Mouse (Mus musculus): ENCODE measurements around the gene Doc2g.

Doc2g gene

DNA sequence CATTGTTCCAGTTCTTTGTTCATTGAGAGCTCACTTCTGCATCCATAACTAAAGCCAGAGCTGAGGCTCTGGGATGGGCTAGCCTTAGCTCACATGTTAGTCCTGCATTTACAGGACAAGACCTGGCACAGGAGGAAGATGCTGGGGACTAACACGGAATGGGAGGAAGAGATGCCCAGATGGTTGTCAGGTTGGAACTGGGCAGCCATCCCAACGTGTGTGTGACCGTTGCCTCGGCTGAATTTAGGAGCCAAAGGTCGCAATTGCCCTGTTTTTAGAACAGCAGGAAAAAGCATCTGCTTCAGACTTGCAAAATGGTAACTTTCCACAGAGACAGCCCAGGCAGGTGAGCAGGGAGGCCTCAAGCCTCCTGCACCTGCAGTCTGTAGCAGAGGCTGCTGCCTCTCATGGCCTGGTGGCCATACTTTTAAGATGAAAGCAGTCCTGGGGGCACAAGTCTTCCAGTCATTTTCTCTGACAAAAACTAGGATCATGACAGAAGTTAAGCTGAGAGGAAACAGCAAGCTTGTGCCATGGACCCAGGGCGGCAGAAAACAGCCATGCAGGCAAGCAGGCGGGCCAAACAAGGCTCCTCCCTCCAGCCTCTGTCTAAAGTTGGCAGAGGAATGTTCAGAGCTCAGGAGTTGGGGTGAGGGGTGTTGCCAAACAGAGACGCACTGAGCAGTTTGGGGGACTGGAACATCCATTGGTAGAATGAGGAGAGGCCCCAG, 52.3 kb downstream of the Doc2g start:
- peak; percentile 68 to 76 for DNase-seq

DNA sequence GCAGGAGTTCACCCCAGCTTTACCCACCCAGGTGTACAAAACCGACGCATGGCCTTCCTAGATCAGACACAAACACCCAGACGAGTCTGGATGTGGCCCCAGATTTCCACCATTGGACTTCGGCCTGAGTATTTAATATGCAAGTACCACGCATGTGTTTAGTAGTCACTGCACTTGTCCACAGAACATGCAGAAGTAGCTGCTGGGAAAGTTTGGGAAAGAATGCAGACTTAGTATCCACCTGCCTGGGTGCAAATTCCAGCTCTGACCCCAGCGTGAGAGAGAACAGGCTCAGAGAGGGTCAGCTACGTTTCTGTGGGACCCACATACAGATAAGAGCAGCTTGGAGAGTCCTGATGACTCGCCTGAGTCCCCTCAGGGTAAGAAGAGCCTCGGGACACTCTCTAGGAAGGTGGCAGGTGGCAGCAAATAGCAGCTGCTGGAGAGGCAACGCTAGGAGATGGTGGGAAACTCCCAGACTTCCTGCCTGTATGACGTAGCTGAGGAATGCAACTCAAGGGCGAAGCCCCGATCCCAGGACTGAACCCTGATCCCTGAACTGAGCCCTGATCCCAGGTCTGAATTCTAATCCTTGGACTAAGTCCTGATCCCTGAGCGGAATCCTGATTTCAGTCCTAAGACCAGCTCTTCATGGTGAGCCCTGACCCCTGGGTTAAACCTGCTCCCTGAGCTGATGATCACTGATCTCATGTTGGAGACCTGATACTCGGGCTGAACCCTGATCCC, 53.0 kb downstream of the Doc2g start:
- DNase-seq, result no peak

All from cerebellum, postnatal 14 days (tissue).